8 mouse cellular contexts compared by ENCODE assay signal in the genomic region with DNA sequence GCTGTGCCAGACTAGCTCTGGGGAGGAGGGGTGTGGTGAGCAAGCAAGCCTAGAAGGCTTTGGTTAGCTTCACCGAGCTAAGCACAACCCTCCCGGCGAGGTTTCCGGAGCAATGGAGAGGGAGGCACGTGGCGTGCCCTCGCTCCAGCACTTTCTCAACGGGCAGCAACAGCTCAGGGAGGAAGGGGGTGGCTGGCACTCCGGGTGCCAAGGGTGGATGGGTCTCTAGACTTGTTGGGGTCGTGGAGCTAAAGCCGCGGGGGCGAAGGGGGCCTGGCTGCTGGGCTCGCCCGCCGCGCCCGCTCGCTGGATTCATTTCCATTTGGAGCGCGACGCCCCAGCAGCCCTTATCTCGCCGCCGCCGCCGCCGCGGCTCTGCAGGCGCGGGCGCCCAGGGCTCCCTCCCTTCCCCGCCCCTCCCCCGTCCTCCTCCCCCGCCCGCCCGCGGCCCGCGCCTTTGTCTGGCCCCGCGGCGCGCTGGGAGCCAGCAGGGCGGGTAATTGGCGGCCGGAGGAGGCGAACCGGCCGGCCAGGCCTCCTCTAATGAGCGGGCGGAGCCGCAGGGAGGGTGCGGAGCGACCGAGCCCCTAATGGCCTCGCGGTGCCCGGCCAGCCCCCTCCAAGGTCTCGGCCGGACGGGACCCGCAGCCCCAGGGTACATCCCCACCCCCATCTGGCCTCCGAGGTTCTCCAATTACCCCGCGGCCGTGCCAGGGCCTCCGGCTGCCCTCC.
DNase-seq lines count a peak whose midpoint lies in the region; ATAC-seq and TF ChIP-seq lines count a peak whose summit lies in the region.

No protein-coding gene starts in this region.

- no peak for TF ChIP-seq POLR2A in lung, adult 2 months (IDR thresholded peaks at IDR 0.05; ENCODE audit: borderline replicate concordance, extremely low read depth, low read depth, low read length)

- H3K4me1 ChIP-seq in forebrain, embryonic 12.5 days: peaks cover 23% of the 10 kb centered on the region
- H3K4me1 ChIP-seq in heart, embryonic 16.5 days (ENCODE audit: control insufficient read depth, insufficient read depth, low read length): peaks cover 9% of the 10 kb centered on the region
- peaks cover 2% of the 10 kb centered on the region; the same call in 1 of the 2 replicates for H3K4me1 ChIP-seq in lung, adult 2 months (ENCODE audit: control insufficient read depth, insufficient read depth, low read length)
- H3K4me1 ChIP-seq in neural tube, embryonic 14.5 days (ENCODE audit: control insufficient read depth, insufficient read depth, low read length): no peaks in the 10 kb centered on the region

- H3K36me3 ChIP-seq in forebrain, embryonic 12.5 days (replicated peaks): no peaks in the 10 kb centered on the region
- H3K36me3 ChIP-seq in heart, embryonic 16.5 days (ENCODE audit: control insufficient read depth, insufficient read depth): no peaks in the 10 kb centered on the region
- H3K36me3 ChIP-seq in neural tube, embryonic 14.5 days (ENCODE audit: control insufficient read depth, insufficient read depth, low read length): no peaks in the 10 kb centered on the region

- no peaks in the 10 kb centered on the region for H3K9me3 ChIP-seq in forebrain, embryonic 12.5 days
- peaks cover 2% of the 10 kb centered on the region; the same call in 1 of the 2 replicates for H3K9me3 ChIP-seq in heart, embryonic 16.5 days (replicated peaks; ENCODE audit: control insufficient read depth, low read length)
- H3K9me3 ChIP-seq in neural tube, embryonic 14.5 days (ENCODE audit: control insufficient read depth, low read length): no peaks in the 10 kb centered on the region

- peak overlapping the region; percentile 39 for H3K4me3 ChIP-seq in forebrain, embryonic 12.5 days (replicated peaks)
- H3K4me3 ChIP-seq in heart, embryonic 16.5 days (ENCODE audit: low read length): peak overlapping the region; percentile 55
- H3K4me3 ChIP-seq in lung, adult 2 months (replicated peaks; ENCODE audit: extremely low read depth, low read depth, low read length): peak overlapping the region; percentile 62
- H3K4me3 ChIP-seq in neural tube, embryonic 14.5 days (ENCODE audit: low read depth, low read length): peak overlapping the region; percentile 36

- WGBS in forebrain, embryonic 12.5 days: 23% methylated on average over 22 of the region's 68 CpGs
- WGBS in heart, embryonic 16.5 days: 3% methylated on average over 47 of the region's 68 CpGs
- whole genome bisulfite sequencing in lung, adult 2 months: 18% methylated on average over 53 of the region's 68 CpGs
- 15% methylated on average over 20 of the region's 68 CpGs for WGBS in neural tube, embryonic 14.5 days

- peak; percentile 91 for ATAC-seq in forebrain, embryonic 12.5 days (ENCODE audit: low FRiP score)
- ATAC-seq in heart, embryonic 16.5 days (replicated peaks; ENCODE audit: extremely low read depth, insufficient read depth, low FRiP score): peak; percentile 85
- ATAC-seq in neural tube, embryonic 14.5 days (ENCODE audit: low read depth): peak; percentile 90

- peaks cover 43% of the 10 kb centered on the region for H3K27me3 ChIP-seq in forebrain, embryonic 12.5 days
- peaks cover 8% of the 10 kb centered on the region for H3K27me3 ChIP-seq in heart, embryonic 16.5 days (ENCODE audit: control insufficient read depth, insufficient read depth, low read length)
- no peaks in the 10 kb centered on the region for H3K27me3 ChIP-seq in neural tube, embryonic 14.5 days (ENCODE audit: control insufficient read depth, insufficient read depth, low read length)

- peak overlapping the region; percentile 87 for H3K27ac ChIP-seq in forebrain, embryonic 12.5 days
- peak overlapping the region; percentile 85 for H3K27ac ChIP-seq in heart, embryonic 16.5 days (ENCODE audit: low read length)
- peak overlapping the region; percentile 90 for H3K27ac ChIP-seq in neural tube, embryonic 14.5 days (ENCODE audit: low read depth, low read length)

- TF ChIP-seq CTCF in lung, adult 2 months (IDR thresholded peaks at IDR 0.05; ENCODE audit: insufficient read depth, low read length): no peak

- peak; percentile 10 to 23 for DNase-seq in CD8-positive naive resting alpha-beta T cell, adult 2 months (ENCODE audit: low read depth in 2 of 2, low spot score in 2 of 2)
- peak; percentile 40 for DNase-seq in c-Kit-positive CD71-positive TER-119-negative erythroid progenitor cells, embryonic 14.5 days (ENCODE audit: low read depth)
- peak; percentile 62 to 83 for DNase-seq in kidney, postnatal 25 days
- DNase-seq in lung, adult 2 months: peak; percentile 51
- peak; percentile 52 to 64 for DNase-seq in thymus, adult 18-20 months

- peak overlapping the region; percentile 60 for H3K4me2 ChIP-seq in forebrain, embryonic 12.5 days
- peak overlapping the region; percentile 68 for H3K4me2 ChIP-seq in heart, embryonic 16.5 days (ENCODE audit: low read depth, low read length)
- peak overlapping the region; percentile 71 for H3K4me2 ChIP-seq in neural tube, embryonic 14.5 days (ENCODE audit: low read depth, low read length)

- H3K9ac ChIP-seq in forebrain, embryonic 12.5 days: peak overlapping the region; percentile 68
- peak overlapping the region; percentile 80 for H3K9ac ChIP-seq in heart, embryonic 16.5 days (ENCODE audit: low read length)
- H3K9ac ChIP-seq in neural tube, embryonic 14.5 days (replicated peaks; ENCODE audit: low read depth, low read length): peak overlapping the region; percentile 76

Comparison
In these comparisons a context has a peak if more than half of its experiments do, and no peak if none do; other contexts are left out.
1. Peak in every context shown above with its lines: DNase-seq, ATAC-seq, H3K4me3 ChIP-seq and H3K27ac ChIP-seq.
2. DNase-seq: peak in every context shown above with its lines; median percentile 72 in kidney, postnatal 25 days; 58 in thymus, adult 18-20 months; 51 in lung, adult 2 months; 40 in c-Kit-positive CD71-positive TER-119-negative erythroid progenitor cells, embryonic 14.5 days; 16 in CD8-positive naive resting alpha-beta T cell, adult 2 months.